Mouse (Mus musculus) kidney, postnatal 25 days (tissue): ENCODE measurements at regions not wholly inside any gene's neighbourhood (a gene's known extent, or its start where the extent isn't known, plus 50 kb on each side); places are given as distances from the start of the nearest gene placed in this dataset.
"Not testable (repeated sequence)": the region's sequence is repeated elsewhere in the genome, so short reads cannot be mapped to it uniquely, and the experiment has no call there.

Experiments used
- DNase-seq, 2 experiments: peaks; one replicate each; pipeline ENCODE4 v3.0.0; 2021; ENCODE audit warnings: mixed read lengths in 2 of 2

- DNase-seq = no peak
These were observed 172.3 kb downstream of the Snca start for GRCm38 (mm10) chr6:60657117-60657911.

- not testable (repeated sequence) for DNase-seq
These were observed 182.6 kb downstream of the Snca start for GRCm38 (mm10) chr6:60646983-60647617.

GRCm38 (mm10) chr6:60642251-60642650 lies 187.4 kb downstream of the Snca start:
- DNase-seq = no peak

- no peak for DNase-seq
These were observed 213.3 kb downstream of the Snca start for GRCm38 (mm10) chr6:60616313-60616712.

GRCm38 (mm10) chr6:60600201-60600600 lies 229.5 kb downstream of the Snca start:
- DNase-seq = no peak

- no peak for DNase-seq
These were observed 265.4 kb downstream of the Snca start for GRCm38 (mm10) chr6:60564261-60564660.

GRCm38 (mm10) chr6:60555590-60556235 lies 273.9 kb downstream of the Snca start:
- DNase-seq = peak in 1 of 2 experiments; percentile 8
